Mouse (Mus musculus) mature B cell (primary cell): ENCODE measurements around the gene Akr1d1.

Experiments
- in situ Hi-C: fragments of 300-500 bp; cut with MboI; formaldehyde crosslinking; loops from 2 replicates; pipeline ENCODE4 v1.14.3; 2019

Akr1d1 gene

GRCm38 (mm10) chr6:37529940-37530339 lies at the start of gene Akr1d1:
TSS of gene Akr1d1 (plus strand) at chr6:37530173.
- in situ Hi-C loops, result no loop called here

GRCm38 (mm10) chr6:37481147-37481546 lies 48.8 kb upstream of the Akr1d1 start:
- in situ Hi-C loops, result no loop called here

- in situ Hi-C loops, result no loop called here
These were observed 46.7 kb upstream of the Akr1d1 start for GRCm38 (mm10) chr6:37483262-37483661.

GRCm38 (mm10) chr6:37484588-37485070 lies 45.3 kb upstream of the Akr1d1 start:
- in situ Hi-C loops, result no loop called here

GRCm38 (mm10) chr6:37486502-37486901 lies 43.5 kb upstream of the Akr1d1 start:
- in situ Hi-C loops, result no loop called here

- in situ Hi-C loops, result no loop called here
These were observed 37.7 kb upstream of the Akr1d1 start for GRCm38 (mm10) chr6:37492241-37492640.

GRCm38 (mm10) chr6:37494957-37495356 lies 35.0 kb upstream of the Akr1d1 start:
- in situ Hi-C loops, result no loop called here

GRCm38 (mm10) chr6:37496866-37497265 lies 33.1 kb upstream of the Akr1d1 start:
- in situ Hi-C loops, result no loop called here

GRCm38 (mm10) chr6:37505588-37505987 lies 24.4 kb upstream of the Akr1d1 start:
- in situ Hi-C loops, result no loop called here

GRCm38 (mm10) chr6:37506909-37507515 lies 23.0 kb upstream of the Akr1d1 start:
- in situ Hi-C loops, result no loop called here

GRCm38 (mm10) chr6:37510786-37511185 lies 19.2 kb upstream of the Akr1d1 start:
- in situ Hi-C loops, result no loop called here

- in situ Hi-C loops, result no loop called here
These were observed 9.2 kb upstream of the Akr1d1 start for GRCm38 (mm10) chr6:37520631-37521375.

GRCm38 (mm10) chr6:37532036-37532435 lies 2.1 kb downstream of the Akr1d1 start:
- in situ Hi-C loops, result no loop called here

- in situ Hi-C loops, result no loop called here
These were observed 6.9 kb downstream of the Akr1d1 start for GRCm38 (mm10) chr6:37536831-37537230.

- in situ Hi-C loops, result no loop called here
These were observed 7.8 kb downstream of the Akr1d1 start for GRCm38 (mm10) chr6:37537801-37538200.

GRCm38 (mm10) chr6:37538792-37539191 lies 8.8 kb downstream of the Akr1d1 start:
- in situ Hi-C loops, result no loop called here

GRCm38 (mm10) chr6:37539403-37539802 lies 9.4 kb downstream of the Akr1d1 start:
- in situ Hi-C loops, result no loop called here

GRCm38 (mm10) chr6:37540113-37540512 lies 10.1 kb downstream of the Akr1d1 start:
- in situ Hi-C loops, result no loop called here

- in situ Hi-C loops, result no loop called here
These were observed 11.2 kb downstream of the Akr1d1 start for GRCm38 (mm10) chr6:37541171-37541570.

GRCm38 (mm10) chr6:37542145-37542544 lies 12.2 kb downstream of the Akr1d1 start:
- in situ Hi-C loops, result no loop called here

- in situ Hi-C loops, result no loop called here
These were observed 22.8 kb downstream of the Akr1d1 start for GRCm38 (mm10) chr6:37552760-37553159.

GRCm38 (mm10) chr6:37553926-37554325 lies 24.0 kb downstream of the Akr1d1 start:
- in situ Hi-C loops, result no loop called here

GRCm38 (mm10) chr6:37554327-37554726 lies 24.4 kb downstream of the Akr1d1 start:
- in situ Hi-C loops, result no loop called here
